Mouse (Mus musculus): ENCODE results near the gene Chd1. TPM values are rescaled to one million over a fixed set of nuclear protein-coding genes. Genes with fewer than 3 reads are reported as not detected.

Chd1 gene
- polyA plus RNA-seq, 1 experiment from 2014 or later, result 21.2 TPM

DNA sequence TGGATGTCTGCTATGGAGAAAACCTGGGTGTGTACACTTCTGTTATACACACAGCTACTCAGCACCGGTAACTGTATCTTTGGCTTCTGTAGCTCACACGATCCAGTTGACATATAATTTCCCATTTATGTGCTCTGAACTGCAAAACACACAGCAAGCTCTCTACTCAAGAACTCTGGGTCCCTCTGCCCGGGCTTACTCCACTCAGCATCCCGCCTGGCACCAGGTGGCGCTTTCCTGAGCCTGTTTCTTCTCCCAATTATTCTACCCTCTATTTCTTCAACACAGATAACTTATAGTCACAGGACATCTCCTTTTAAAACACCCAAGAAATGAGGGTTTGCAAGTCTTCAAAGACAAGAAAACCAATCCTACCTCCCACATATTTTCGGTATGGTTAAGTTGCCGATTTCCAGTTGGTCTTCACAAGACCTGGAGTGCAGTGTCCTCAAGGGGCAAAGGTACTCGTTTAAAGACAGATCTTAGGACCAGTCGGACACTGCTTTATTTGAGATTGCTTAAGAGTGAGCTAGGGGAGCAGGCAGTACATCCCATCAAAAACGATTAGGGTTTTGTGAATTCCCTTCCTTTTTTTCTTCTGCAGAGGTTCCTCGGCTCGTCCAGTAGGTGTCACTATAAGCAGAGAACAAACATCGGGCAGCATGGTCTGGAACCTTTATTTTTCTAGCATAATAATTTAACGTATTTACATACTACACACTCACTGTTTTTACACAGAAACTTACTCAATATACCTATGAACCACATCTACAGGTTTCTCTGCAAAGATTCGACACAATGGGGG is 99.4 kb downstream of the Chd1 start:
- peaks cover 10 to 16% of the 10 kb centered on the region in 2 experiments for H3K4me1 ChIP-seq (ENCODE audit: control insufficient read depth in 2 of 2, insufficient read depth in 2 of 2, low read length in 2 of 2)
- H3K4me3 ChIP-seq (ENCODE audit: control insufficient read depth in 1 of 2, insufficient read depth in 1 of 2, low read depth in 1 of 2, low read length in 2 of 2), result no peak overlapping the region
- no peaks in the 10 kb centered on the region for H3K9me3 ChIP-seq (ENCODE audit: control insufficient read depth, low read length)
- no peak for ATAC-seq (ENCODE audit: insufficient number of reproducible peaks, insufficient read depth, low FRiP score, low read depth)
- no peak overlapping the region for H3K27ac ChIP-seq (replicated peaks in 1 of 2; ENCODE audit: control insufficient read depth in 1 of 2, insufficient read depth in 1 of 2, low read depth in 2 of 2, low read length in 2 of 2)
- H3K4me2 ChIP-seq (ENCODE audit: low read length), result no peak overlapping the region
- WGBS, result 42% methylated on average over 15 of the region's 15 CpGs
- H3K36me3 ChIP-seq (ENCODE audit: control insufficient read depth, insufficient read depth, low read length), result peaks cover 18% of the 10 kb centered on the region
- H3K27me3 ChIP-seq (ENCODE audit: control insufficient read depth, insufficient read depth, low read length), result no peaks in the 10 kb centered on the region
- no peak overlapping the region for H3K9ac ChIP-seq (ENCODE audit: low read length)

GRCm38 (mm10) chr17:15807295-15807984 is 102.7 kb downstream of the Chd1 start:
- Histone ChIP-seq H3K9me3 (ENCODE audit: control insufficient read depth, low read length) (no peaks in the 10 kb centered on the region), H3K27me3 (ENCODE audit: control insufficient read depth, insufficient read depth, low read length) (no peaks in the 10 kb centered on the region), H3K36me3 (ENCODE audit: control insufficient read depth, insufficient read depth, low read length) (peaks cover 18% of the 10 kb centered on the region), H3K4me3 (ENCODE audit: control insufficient read depth in 1 of 2, insufficient read depth in 1 of 2, low read depth in 1 of 2, low read length in 2 of 2) (no peak overlapping the region), H3K4me2 (ENCODE audit: low read length) (no peak overlapping the region), H3K9ac (ENCODE audit: low read length) (no peak overlapping the region), H3K4me1 (ENCODE audit: control insufficient read depth in 2 of 2, insufficient read depth in 2 of 2, low read length in 2 of 2) (peaks cover 10 to 28% of the 10 kb centered on the region in 2 experiments), H3K27ac (replicated peaks in 1 of 2; ENCODE audit: control insufficient read depth in 1 of 2, insufficient read depth in 1 of 2, low read depth in 2 of 2, low read length in 2 of 2) (no peak overlapping the region)
- WGBS, result 76% methylated on average over 23 of the region's 23 CpGs
- ATAC-seq (ENCODE audit: insufficient number of reproducible peaks, insufficient read depth, low FRiP score, low read depth), result no peak

- H3K4me3 ChIP-seq (ENCODE audit: control insufficient read depth in 1 of 2, insufficient read depth in 1 of 2, low read depth in 1 of 2, low read length in 2 of 2), result no peak overlapping the region
- peaks cover 21% of the 10 kb centered on the region for H3K36me3 ChIP-seq (ENCODE audit: control insufficient read depth, insufficient read depth, low read length)
- H3K4me1 ChIP-seq (ENCODE audit: control insufficient read depth in 2 of 2, insufficient read depth in 2 of 2, low read length in 2 of 2), result peaks cover 10 to 30% of the 10 kb centered on the region in 2 experiments
- peak overlapping the region; percentile 9; the same call in 1 of the 2 replicates for H3K4me2 ChIP-seq (ENCODE audit: low read length)
- H3K9ac ChIP-seq (ENCODE audit: low read length), result no peak overlapping the region; the same call in 1 of the 2 replicates
- no peak for ATAC-seq (ENCODE audit: insufficient number of reproducible peaks, insufficient read depth, low FRiP score, low read depth)
- 30% methylated on average over 4 of the region's 4 CpGs for WGBS
- H3K27ac ChIP-seq (replicated peaks in 1 of 2; ENCODE audit: control insufficient read depth in 1 of 2, insufficient read depth in 1 of 2, low read depth in 2 of 2, low read length in 2 of 2), result no peak overlapping the region
- H3K27me3 ChIP-seq (ENCODE audit: control insufficient read depth, insufficient read depth, low read length), result no peaks in the 10 kb centered on the region
- H3K9me3 ChIP-seq (ENCODE audit: control insufficient read depth, low read length), result no peaks in the 10 kb centered on the region
These were observed 103.2 kb downstream of the Chd1 start for GRCm38 (mm10) chr17:15808015-15808414.

GRCm38 (mm10) chr17:15808468-15809374 is 104.0 kb downstream of the Chd1 start:
- ATAC-seq (ENCODE audit: insufficient number of reproducible peaks, insufficient read depth, low FRiP score, low read depth), result no peak
- no peaks in the 10 kb centered on the region for H3K27me3 ChIP-seq (ENCODE audit: control insufficient read depth, insufficient read depth, low read length)
- H3K9me3 ChIP-seq (ENCODE audit: control insufficient read depth, low read length), result no peaks in the 10 kb centered on the region
- no peak overlapping the region for H3K4me3 ChIP-seq (ENCODE audit: control insufficient read depth in 1 of 2, insufficient read depth in 1 of 2, low read depth in 1 of 2, low read length in 2 of 2)
- H3K27ac ChIP-seq (replicated peaks in 1 of 2; ENCODE audit: control insufficient read depth in 1 of 2, insufficient read depth in 1 of 2, low read depth in 2 of 2, low read length in 2 of 2), result peak overlapping the region; percentile 11 to 40; a peak in 2 of 4 replicates
- H3K36me3 ChIP-seq (ENCODE audit: control insufficient read depth, insufficient read depth, low read length), result peaks cover 21% of the 10 kb centered on the region
- no peak overlapping the region; the same call in 1 of the 2 replicates for H3K9ac ChIP-seq (ENCODE audit: low read length)
- WGBS, result 21% methylated on average over 10 of the region's 10 CpGs
- peaks cover 10 to 36% of the 10 kb centered on the region in 2 experiments for H3K4me1 ChIP-seq (ENCODE audit: control insufficient read depth in 2 of 2, insufficient read depth in 2 of 2, low read length in 2 of 2)
- peak overlapping the region; percentile 9; the same call in 1 of the 2 replicates for H3K4me2 ChIP-seq (ENCODE audit: low read length)

GRCm38 (mm10) chr17:15809949-15810348 is 105.2 kb downstream of the Chd1 start:
- Histone ChIP-seq H3K27me3 (ENCODE audit: control insufficient read depth, insufficient read depth, low read length) (no peaks in the 10 kb centered on the region), H3K4me2 (ENCODE audit: low read length) (no peak overlapping the region), H3K36me3 (ENCODE audit: control insufficient read depth, insufficient read depth, low read length) (peaks cover 21% of the 10 kb centered on the region), H3K4me1 (ENCODE audit: control insufficient read depth in 2 of 2, insufficient read depth in 2 of 2, low read length in 2 of 2) (peaks cover 16 to 47% of the 10 kb centered on the region in 2 experiments), H3K9me3 (ENCODE audit: control insufficient read depth, low read length) (no peaks in the 10 kb centered on the region), H3K4me3 (ENCODE audit: control insufficient read depth in 1 of 2, insufficient read depth in 1 of 2, low read depth in 1 of 2, low read length in 2 of 2) (no peak overlapping the region), H3K27ac (replicated peaks in 1 of 2; ENCODE audit: control insufficient read depth in 1 of 2, insufficient read depth in 1 of 2, low read depth in 2 of 2, low read length in 2 of 2) (no peak overlapping the region), H3K9ac (ENCODE audit: low read length) (no peak overlapping the region)
- no peak for ATAC-seq (ENCODE audit: insufficient number of reproducible peaks, insufficient read depth, low FRiP score, low read depth)
- 95% methylated on average over 2 of the region's 2 CpGs for WGBS

- no peak overlapping the region for H3K4me2 ChIP-seq (ENCODE audit: low read length)
- H3K36me3 ChIP-seq (ENCODE audit: control insufficient read depth, insufficient read depth, low read length), result peaks cover 8% of the 10 kb centered on the region
- no peak overlapping the region for H3K4me3 ChIP-seq (ENCODE audit: control insufficient read depth in 1 of 2, insufficient read depth in 1 of 2, low read depth in 1 of 2, low read length in 2 of 2)
- no peak for ATAC-seq (ENCODE audit: insufficient number of reproducible peaks, insufficient read depth, low FRiP score, low read depth)
- peaks cover 16 to 47% of the 10 kb centered on the region in 2 experiments for H3K4me1 ChIP-seq (ENCODE audit: control insufficient read depth in 2 of 2, insufficient read depth in 2 of 2, low read length in 2 of 2)
- H3K9me3 ChIP-seq (ENCODE audit: control insufficient read depth, low read length), result no peaks in the 10 kb centered on the region
- H3K27me3 ChIP-seq (ENCODE audit: control insufficient read depth, insufficient read depth, low read length), result no peaks in the 10 kb centered on the region
- no peak overlapping the region for H3K9ac ChIP-seq (ENCODE audit: low read length)
- 88% methylated on average over 13 of the region's 13 CpGs for WGBS
- H3K27ac ChIP-seq (replicated peaks in 1 of 2; ENCODE audit: control insufficient read depth in 1 of 2, insufficient read depth in 1 of 2, low read depth in 2 of 2, low read length in 2 of 2), result no peak overlapping the region
These were observed 107.5 kb downstream of the Chd1 start for GRCm38 (mm10) chr17:15812136-15812778.
